Comparison of ENCODE assay signal across 28 mouse cellular contexts in genomic region chr10:117753711-117754608, GRCm38 (mm10). TPM values are rescaled to one million over a fixed set of nuclear protein-coding genes. Genes with fewer than 3 reads are reported as not detected.
DNase-seq lines count a peak whose midpoint lies in the region; ATAC-seq and TF ChIP-seq lines count a peak whose summit lies in the region.
"Had no signal": no experiment of that assay in that cellular context is flagged by ENCODE, and none has a peak within 500 bp of the region (broad histone marks: within the 10 kb centered on the region; RNA-seq: fewer than 3 reads in every experiment).

No protein-coding gene starts in this region.

- H3K4me1 ChIP-seq in midbrain, embryonic 11.5 days (ENCODE audit: control insufficient read depth, insufficient read depth, low read length): no peaks in the 10 kb centered on the region
- no peaks in the 10 kb centered on the region for H3K4me1 ChIP-seq in midbrain, embryonic 14.5 days (ENCODE audit: control insufficient read depth, insufficient read depth, low read length)
- H3K4me1 ChIP-seq in bone marrow macrophage, adult 2 months (ENCODE audit: control insufficient read depth, insufficient read depth, low read length): peaks cover 14% of the 10 kb centered on the region
- H3K4me1 ChIP-seq: embryonic facial prominence, embryonic 10.5 days; embryonic facial prominence, embryonic 13.5 days; forebrain, embryonic 12.5 days; forebrain, embryonic 15.5 days; heart, embryonic 12.5 days; heart, embryonic 15.5 days; hindbrain, embryonic 10.5 days; hindbrain, embryonic 13.5 days had no signal

- TF ChIP-seq POLR2A in bone marrow macrophage, adult 2 months (IDR thresholded peaks at IDR 0.05; ENCODE audit: borderline replicate concordance, low read depth, low read length): no peak

- no peak overlapping the region for H3K4me3 ChIP-seq in midbrain, embryonic 11.5 days (ENCODE audit: low read depth, low read length)
- H3K4me3 ChIP-seq in midbrain, embryonic 14.5 days (replicated peaks; ENCODE audit: low read depth, low read length): no peak overlapping the region
- no peak overlapping the region for H3K4me3 ChIP-seq in bone marrow macrophage, adult 2 months (ENCODE audit: insufficient read depth, low read length)
- H3K4me3 ChIP-seq: embryonic facial prominence, embryonic 10.5 days; embryonic facial prominence, embryonic 13.5 days; erythroblast, embryonic 14.5 days; forebrain, embryonic 12.5 days; forebrain, embryonic 15.5 days; heart, embryonic 12.5 days; heart, embryonic 15.5 days; hindbrain, embryonic 10.5 days; hindbrain, embryonic 13.5 days had no signal

- ATAC-seq in midbrain, embryonic 11.5 days (ENCODE audit: low FRiP score): no peak
- no peak for ATAC-seq in midbrain, embryonic 14.5 days (ENCODE audit: low FRiP score, low TSS enrichment)
- ATAC-seq: activated CD4-positive, CD25-positive, alpha-beta regulatory T cell, adult 4 months; forebrain, embryonic 15.5 days; hindbrain, embryonic 16.5 days had no signal

- H3K36me3 ChIP-seq in midbrain, embryonic 11.5 days (ENCODE audit: control insufficient read depth, insufficient read depth, low read length): peaks cover 33% of the 10 kb centered on the region
- H3K36me3 ChIP-seq in midbrain, embryonic 14.5 days (ENCODE audit: control insufficient read depth, insufficient read depth, low read length): peaks cover 71% of the 10 kb centered on the region

- H3K27me3 ChIP-seq in midbrain, embryonic 11.5 days (ENCODE audit: control insufficient read depth, insufficient read depth, low read length): no peaks in the 10 kb centered on the region
- no peaks in the 10 kb centered on the region for H3K27me3 ChIP-seq in midbrain, embryonic 14.5 days (ENCODE audit: control insufficient read depth, insufficient read depth, low read length)
- H3K27me3 ChIP-seq: embryonic facial prominence, embryonic 13.5 days; forebrain, embryonic 12.5 days; forebrain, embryonic 15.5 days; heart, embryonic 12.5 days; heart, embryonic 15.5 days; hindbrain, embryonic 13.5 days had no signal

- DNase-seq in midbrain, embryonic 11.5 days (ENCODE audit: low spot score, missing footprints): peak; percentile 37
- no peak for DNase-seq in midbrain, embryonic 14.5 days
- DNase-seq in adipocyte (ENCODE audit: low spot score): peak; percentile 95
- DNase-seq in spleen, postnatal 36 days (ENCODE audit: low spot score in 2 of 2): no peak
- no peak for DNase-seq in lung, postnatal 10 days
- DNase-seq: adrenal gland, postnatal 10 days; adrenal gland, postnatal 36 days; cerebellum, adult 11-12 months; cerebellum, adult 8-10 months; cerebellum, postnatal 10 days; cerebellum, postnatal 36 days; embryo, embryonic 11 days; gastrocnemius, postnatal 25 days; heart, adult 18-20 months; heart, postnatal 10 days; heart, postnatal 36 days had no signal

- TF ChIP-seq CTCF in bone marrow macrophage, adult 2 months (IDR thresholded peaks at IDR 0.05; ENCODE audit: low read depth, low read length): no peak

- 94% methylated on average over 8 of the region's 8 CpGs for WGBS in midbrain, embryonic 11.5 days
- WGBS in midbrain, embryonic 14.5 days: 94% methylated on average over 8 of the region's 8 CpGs

- H3K27ac ChIP-seq in midbrain, embryonic 11.5 days (ENCODE audit: low read depth, low read length): no peak overlapping the region
- H3K27ac ChIP-seq in midbrain, embryonic 14.5 days (replicated peaks; ENCODE audit: low read depth, low read length): no peak overlapping the region
- H3K27ac ChIP-seq in bone marrow macrophage, adult 2 months (ENCODE audit: insufficient read depth, low read depth, low read length): peak overlapping the region; percentile 71; the same call in 1 of the 2 replicates
- H3K27ac ChIP-seq: embryonic facial prominence, embryonic 10.5 days; embryonic facial prominence, embryonic 13.5 days; forebrain, embryonic 12.5 days; forebrain, embryonic 15.5 days; heart, embryonic 15.5 days; hindbrain, embryonic 10.5 days; hindbrain, embryonic 13.5 days had no signal

- no peak overlapping the region for H3K9ac ChIP-seq in midbrain, embryonic 11.5 days (ENCODE audit: low read length)
- H3K9ac ChIP-seq in midbrain, embryonic 14.5 days (replicated peaks; ENCODE audit: low read length): no peak overlapping the region
- H3K9ac ChIP-seq: embryonic facial prominence, embryonic 13.5 days; forebrain, embryonic 12.5 days; forebrain, embryonic 15.5 days; heart, embryonic 12.5 days; heart, embryonic 15.5 days; hindbrain, embryonic 13.5 days had no signal

- H3K4me2 ChIP-seq in midbrain, embryonic 11.5 days: no peak overlapping the region
- H3K4me2 ChIP-seq in midbrain, embryonic 14.5 days (ENCODE audit: low read length): no peak overlapping the region
- H3K4me2 ChIP-seq: embryonic facial prominence, embryonic 13.5 days; forebrain, embryonic 12.5 days; forebrain, embryonic 15.5 days; heart, embryonic 12.5 days; heart, embryonic 15.5 days; hindbrain, embryonic 13.5 days had no signal

- no peaks in the 10 kb centered on the region for H3K9me3 ChIP-seq in midbrain, embryonic 11.5 days (ENCODE audit: control insufficient read depth, low read length)
- H3K9me3 ChIP-seq in midbrain, embryonic 14.5 days (ENCODE audit: control insufficient read depth, low read length): no peaks in the 10 kb centered on the region
- H3K9me3 ChIP-seq: embryonic facial prominence, embryonic 10.5 days; embryonic facial prominence, embryonic 13.5 days; forebrain, embryonic 12.5 days; forebrain, embryonic 15.5 days; heart, embryonic 15.5 days; hindbrain, embryonic 10.5 days; hindbrain, embryonic 13.5 days had no signal

RNA-seq across cellular contexts. Expression of gene Slc35e3, which starts 7.8 kb away (rescaled TPM):
- 21.4 TPM in 2 replicates for polyA plus RNA-seq in midbrain, embryonic 11.5 days (2014; fragmentation: Nextera tagmentation; extraction: Ambion mirVana)
- 22.5 and 26.5 TPM in 2 replicates for polyA plus RNA-seq in midbrain, embryonic 14.5 days (2014; fragmentation: Nextera tagmentation; extraction: Ambion mirVana)
- polyA plus RNA-seq in bone marrow macrophage, adult 2 months (2012; ENCODE audit: insufficient read depth, insufficient read length, missing spikeins): 5.4 and 10.6 TPM in 2 replicates
- polyA plus RNA-seq: erythroblast, embryonic 14.5 days had no signal

RNA-seq across cellular contexts. Expression of gene Nup107, which starts 38.5 kb away (rescaled TPM):
- 95.1 and 99.0 TPM in 2 replicates for polyA plus RNA-seq in midbrain, embryonic 11.5 days (2014; fragmentation: Nextera tagmentation; extraction: Ambion mirVana)
- 29.0 and 45.2 TPM in 2 replicates for polyA plus RNA-seq in midbrain, embryonic 14.5 days (2014; fragmentation: Nextera tagmentation; extraction: Ambion mirVana)
- polyA plus RNA-seq in bone marrow macrophage, adult 2 months (2012; ENCODE audit: insufficient read depth, insufficient read length, missing spikeins): 18.2 and 18.9 TPM in 2 replicates

RNA-seq across cellular contexts. Expression of gene Mdm2, which starts 43.4 kb away (rescaled TPM):
- 67.5 and 74.3 TPM in 2 replicates for polyA plus RNA-seq in midbrain, embryonic 11.5 days (2014; fragmentation: Nextera tagmentation; extraction: Ambion mirVana)
- polyA plus RNA-seq in midbrain, embryonic 14.5 days (2014; fragmentation: Nextera tagmentation; extraction: Ambion mirVana): 49.0 and 57.3 TPM in 2 replicates
- 94.2 and 95.5 TPM in 2 replicates for polyA plus RNA-seq in bone marrow macrophage, adult 2 months (2012; ENCODE audit: insufficient read depth, insufficient read length, missing spikeins)

Comparison
In these comparisons a context has a peak if more than half of its experiments do, and no peak if none do; other contexts are left out.
1. DNase-seq: peak in midbrain, embryonic 11.5 days (single experiment) and adipocyte (single experiment); none in midbrain, embryonic 14.5 days (single experiment), spleen, postnatal 36 days (0 of 2) and lung, postnatal 10 days (single experiment).